Mouse (Mus musculus): ENCODE measurements at regions not wholly inside any gene's neighbourhood (a gene's known extent, or its start where the extent isn't known, plus 50 kb on each side); places are given as distances from the start of the nearest gene placed in this dataset.

DNA sequence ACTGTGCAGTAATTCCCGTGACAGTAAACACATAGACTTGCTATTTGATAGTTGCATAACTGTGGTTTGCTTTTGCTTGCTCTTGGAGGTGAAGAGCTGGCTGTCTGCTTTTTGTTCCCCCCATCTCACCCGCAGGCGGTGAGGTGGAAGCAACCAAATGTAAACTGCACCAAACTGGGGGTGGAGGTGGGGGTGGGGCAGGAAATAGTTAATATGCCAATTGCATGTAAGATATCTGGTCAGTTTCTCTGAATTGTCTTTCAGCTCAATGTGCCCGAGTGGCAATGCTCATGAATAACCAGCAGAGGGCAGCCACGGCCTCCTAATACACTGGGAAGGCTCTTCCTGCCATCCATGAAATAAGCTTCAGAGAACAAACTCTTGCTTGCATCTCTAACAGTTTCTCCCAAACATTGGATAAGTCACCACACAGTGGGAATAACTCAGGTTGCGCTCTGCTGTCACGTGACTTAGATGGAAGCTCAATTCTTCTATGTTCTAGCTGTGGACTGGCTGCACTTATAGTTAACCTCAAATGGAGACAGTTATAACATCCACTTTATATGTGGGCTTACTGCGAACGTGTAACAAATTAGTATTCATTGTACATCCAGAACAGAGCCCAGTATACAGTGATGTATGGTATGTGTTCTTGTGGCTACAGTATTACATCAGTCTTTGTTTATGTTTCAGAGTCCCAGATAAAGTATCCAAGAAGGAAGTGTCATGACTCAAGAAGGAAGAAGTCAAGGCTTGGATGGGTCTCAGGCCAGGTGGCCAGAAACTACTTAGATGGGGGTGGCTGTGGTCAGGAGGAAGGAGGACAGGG lies 62.0 kb upstream of the Egflam start:
- Histone ChIP-seq H3K4me1 (replicated peaks) (no peaks in the 10 kb centered on the region), H3K9me3 (no peaks in the 10 kb centered on the region), H3K27me3 (ENCODE audit: insufficient read depth, poor library complexity, severe bottlenecking) (0 out of 2 replicates have a peak, but pooled peaks cover 5% of the 10 kb centered on the region), H3K4me3 (no peak overlapping the region), H3K36me3 (no peaks in the 10 kb centered on the region), H3K27ac (no peak overlapping the region)
- DNase-seq (ENCODE audit: low spot score), result peak; percentile 76
- WGBS, result 33% methylated on average over 9 of the region's 9 CpGs

DNA sequence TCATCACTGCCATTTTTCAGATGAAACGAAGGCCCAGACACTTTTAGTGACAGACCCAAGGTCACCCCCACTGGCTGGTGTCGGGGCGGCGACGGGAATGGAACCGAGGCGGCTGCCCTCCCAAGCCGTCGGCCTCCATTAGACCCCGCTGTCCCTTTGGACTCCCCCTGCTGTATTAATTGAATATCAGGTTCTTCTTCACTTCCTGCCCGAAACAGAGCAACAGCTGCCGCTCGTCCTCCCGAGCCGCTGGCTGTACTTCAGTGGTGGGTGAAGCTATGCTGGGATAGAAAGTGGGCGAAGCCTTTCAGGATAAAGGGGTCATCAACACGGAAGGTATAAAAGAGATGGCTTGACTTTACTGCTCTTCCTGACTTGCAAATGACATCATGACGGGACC lies 64.4 kb upstream of the Egflam start:
- H3K4me3 ChIP-seq, result no peak overlapping the region
- H3K36me3 ChIP-seq, result no peaks in the 10 kb centered on the region
- 81% methylated on average over 18 of the region's 18 CpGs for WGBS
- H3K9me3 ChIP-seq, result no peaks in the 10 kb centered on the region
- no peaks in the 10 kb centered on the region for H3K4me1 ChIP-seq (replicated peaks)
- 0 out of 2 replicates have a peak, but pooled peaks cover 5% of the 10 kb centered on the region for H3K27me3 ChIP-seq (ENCODE audit: insufficient read depth, poor library complexity, severe bottlenecking)
- no peak overlapping the region for H3K27ac ChIP-seq
- no peak for DNase-seq (ENCODE audit: low spot score)

- H3K27me3 ChIP-seq (ENCODE audit: insufficient read depth, poor library complexity, severe bottlenecking), result 0 out of 2 replicates have a peak, but pooled peaks cover 5% of the 10 kb centered on the region
- no peaks in the 10 kb centered on the region for H3K36me3 ChIP-seq
- H3K4me3 ChIP-seq, result no peak overlapping the region
- no peaks in the 10 kb centered on the region for H3K9me3 ChIP-seq
- H3K4me1 ChIP-seq (replicated peaks), result no peaks in the 10 kb centered on the region
- no peak for DNase-seq (ENCODE audit: low spot score)
- WGBS, result 79% methylated on average over 15 of the region's 15 CpGs
- no peak overlapping the region for H3K27ac ChIP-seq
These were observed 65.5 kb upstream of the Egflam start for GRCm38 (mm10) chr15:7463444-7464350.

DNA sequence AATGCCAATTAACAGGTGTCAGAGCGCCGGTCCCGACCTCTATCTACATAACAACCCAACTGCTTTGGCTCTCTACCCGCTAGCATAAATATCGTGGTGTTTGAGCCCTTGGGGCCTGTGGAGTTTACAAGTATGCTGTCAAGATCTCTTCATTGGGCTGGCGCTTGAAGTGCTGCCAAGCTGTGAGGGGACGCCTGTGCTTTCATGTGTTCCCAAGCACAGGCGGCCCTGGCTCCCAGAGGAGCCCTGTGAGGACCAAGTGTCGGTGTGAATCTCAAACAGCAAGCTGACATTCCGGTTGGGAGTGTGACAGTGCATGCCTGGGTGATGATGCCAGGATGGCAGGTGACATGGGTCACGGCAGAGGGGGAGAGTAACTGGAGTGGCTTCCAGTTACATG lies 82.0 kb upstream of the Egflam start:
- Histone ChIP-seq H3K27me3 (ENCODE audit: insufficient read depth, poor library complexity, severe bottlenecking) (peaks cover 19% of the 10 kb centered on the region), H3K9me3 (no peaks in the 10 kb centered on the region), H3K4me3 (no peak overlapping the region), H3K4me1 (replicated peaks) (peaks cover 9% of the 10 kb centered on the region; the same call in 1 of the 2 replicates), H3K27ac (no peak overlapping the region), H3K36me3 (no peaks in the 10 kb centered on the region)
- no peak for DNase-seq (ENCODE audit: low spot score)
- WGBS, result 10% methylated on average over 11 of the region's 11 CpGs

DNA sequence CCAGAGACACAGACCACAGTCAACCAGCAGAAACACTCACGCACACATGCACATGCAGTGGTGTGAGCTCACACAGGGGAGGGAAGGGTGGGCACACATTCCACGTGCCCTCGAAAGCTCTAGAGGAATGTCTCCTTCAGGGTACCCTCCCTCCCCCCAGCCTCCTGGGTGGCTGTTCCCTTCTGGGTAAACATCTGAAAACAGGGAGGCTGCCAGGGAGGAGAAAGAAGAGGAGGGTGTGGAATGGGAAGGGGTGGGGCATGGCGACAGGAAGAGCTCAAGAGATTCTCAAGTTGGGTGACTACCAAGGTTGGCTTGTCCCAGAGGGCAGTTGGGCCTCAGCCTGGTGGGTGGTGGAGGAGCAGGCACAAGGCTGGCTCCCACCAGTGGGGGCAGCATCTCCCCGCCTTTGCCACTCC lies 82.6 kb upstream of the Egflam start:
- H3K4me3 ChIP-seq, result no peak overlapping the region
- no peak for DNase-seq (ENCODE audit: low spot score)
- WGBS, result 49% methylated on average over 5 of the region's 5 CpGs
- H3K9me3 ChIP-seq, result no peaks in the 10 kb centered on the region
- H3K36me3 ChIP-seq, result no peaks in the 10 kb centered on the region
- H3K4me1 ChIP-seq (replicated peaks), result peaks cover 9% of the 10 kb centered on the region; the same call in 1 of the 2 replicates
- no peak overlapping the region for H3K27ac ChIP-seq
- peaks cover 19% of the 10 kb centered on the region for H3K27me3 ChIP-seq (ENCODE audit: insufficient read depth, poor library complexity, severe bottlenecking)

DNA sequence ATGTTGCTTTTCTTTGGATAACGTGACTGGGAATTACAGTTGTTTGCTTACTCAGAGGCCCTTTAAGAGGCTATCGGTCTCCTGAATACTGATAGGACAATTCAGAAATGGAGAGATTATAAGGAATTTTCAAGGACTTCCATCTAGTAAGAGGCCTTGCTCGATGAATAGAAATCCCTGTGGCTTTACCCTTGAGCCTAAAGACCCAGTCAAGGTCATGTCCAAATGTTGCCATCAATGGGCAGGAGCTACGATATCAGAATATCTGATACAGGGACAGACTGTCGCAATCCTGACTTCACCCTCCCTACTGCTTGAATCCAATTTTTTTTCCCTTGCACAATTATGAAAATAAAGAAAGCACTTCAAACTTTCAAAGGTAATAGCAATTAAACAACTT lies 85.5 kb upstream of the Egflam start:
- Histone ChIP-seq H3K9me3 (no peaks in the 10 kb centered on the region), H3K4me3 (no peak overlapping the region), H3K27ac (no peak overlapping the region), H3K27me3 (ENCODE audit: insufficient read depth, poor library complexity, severe bottlenecking) (peaks cover 19% of the 10 kb centered on the region), H3K36me3 (no peaks in the 10 kb centered on the region), H3K4me1 (replicated peaks) (peaks cover 9% of the 10 kb centered on the region; the same call in 1 of the 2 replicates)
- DNase-seq (ENCODE audit: low spot score), result no peak
- WGBS, result 87% methylated on average over 5 of the region's 5 CpGs

DNA sequence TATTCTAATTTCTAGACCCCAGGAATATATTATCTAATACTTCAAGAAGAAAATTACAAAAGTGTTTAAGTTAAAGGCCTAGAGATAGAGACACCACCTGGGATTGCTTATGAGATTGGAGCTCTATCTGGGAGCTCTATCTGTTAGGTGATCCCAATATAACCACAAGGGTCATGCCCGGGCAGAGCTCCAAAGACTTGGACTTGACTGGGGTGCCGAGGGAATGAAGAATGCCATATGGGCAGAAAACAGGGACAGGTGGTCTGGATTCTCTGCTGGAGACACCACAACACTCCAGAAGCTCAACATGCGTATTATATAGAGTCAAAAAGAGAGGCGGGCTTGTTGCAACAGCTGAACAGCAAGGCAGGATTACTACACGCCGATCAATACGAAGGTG lies 92.9 kb upstream of the Egflam start:
- WGBS, result 92% methylated on average over 7 of the region's 7 CpGs
- H3K9me3 ChIP-seq, result no peaks in the 10 kb centered on the region
- H3K4me1 ChIP-seq (replicated peaks), result no peaks in the 10 kb centered on the region; the same call in 1 of the 2 replicates
- no peak overlapping the region for H3K4me3 ChIP-seq
- H3K27ac ChIP-seq, result no peak overlapping the region
- H3K36me3 ChIP-seq, result no peaks in the 10 kb centered on the region
- DNase-seq (ENCODE audit: low spot score), result no peak
- no peaks in the 10 kb centered on the region for H3K27me3 ChIP-seq (ENCODE audit: insufficient read depth, poor library complexity, severe bottlenecking)

DNA sequence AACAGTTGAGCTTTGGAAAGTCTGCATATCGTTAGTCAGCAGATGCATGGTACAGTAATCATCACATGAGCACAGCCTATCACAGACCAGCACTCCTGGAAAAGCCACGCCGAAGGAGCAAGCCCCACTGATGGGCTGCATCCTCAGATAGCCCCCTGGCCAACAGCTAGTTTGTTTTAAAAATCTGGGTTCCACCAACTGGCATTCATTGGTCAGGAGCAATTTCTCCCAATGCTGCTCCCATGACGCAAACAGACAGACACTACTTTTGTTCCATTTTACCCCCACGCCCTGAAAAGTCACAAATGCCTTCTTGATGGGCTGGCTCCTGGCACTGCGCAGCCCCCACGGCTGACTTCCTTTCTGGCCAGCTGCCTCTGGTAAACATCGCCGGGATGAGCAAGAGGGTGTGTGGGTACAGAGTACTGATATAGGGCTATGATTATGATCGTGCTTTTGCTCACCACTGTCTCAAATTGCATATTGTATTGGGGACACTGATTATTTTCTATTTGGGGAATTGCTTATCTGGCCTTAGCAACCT lies 95.0 kb upstream of the Egflam start:
- Histone ChIP-seq H3K4me1 (replicated peaks) (no peaks in the 10 kb centered on the region; the same call in 1 of the 2 replicates), H3K36me3 (no peaks in the 10 kb centered on the region), H3K9me3 (no peaks in the 10 kb centered on the region), H3K27ac (no peak overlapping the region), H3K27me3 (ENCODE audit: insufficient read depth, poor library complexity, severe bottlenecking) (no peaks in the 10 kb centered on the region), H3K4me3 (no peak overlapping the region)
- DNase-seq (ENCODE audit: low spot score), result no peak
- WGBS, result 89% methylated on average over 10 of the region's 10 CpGs

DNA sequence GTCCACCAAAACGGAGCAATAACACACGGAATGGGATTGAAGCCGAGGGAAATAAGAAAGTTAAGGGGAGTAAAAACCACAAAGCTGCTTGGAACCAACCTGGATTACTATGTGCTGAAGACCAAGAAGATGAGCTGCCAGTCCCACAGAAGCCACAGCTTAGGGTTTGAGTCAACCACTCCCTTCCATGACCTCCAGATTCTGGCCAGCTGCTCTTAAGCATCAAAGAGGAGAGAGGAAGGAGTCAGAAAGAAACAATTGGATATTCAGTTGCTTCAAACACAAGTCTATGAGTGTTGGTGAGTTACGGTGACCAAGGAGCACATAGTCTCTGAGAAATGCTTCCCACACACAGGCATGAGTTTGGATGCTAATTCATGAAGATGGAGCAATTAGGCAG lies 99.7 kb upstream of the Egflam start:
- 96% methylated on average over 4 of the region's 4 CpGs for WGBS
- H3K36me3 ChIP-seq, result no peaks in the 10 kb centered on the region
- H3K27me3 ChIP-seq (ENCODE audit: insufficient read depth, poor library complexity, severe bottlenecking), result no peaks in the 10 kb centered on the region
- H3K4me1 ChIP-seq (replicated peaks), result no peaks in the 10 kb centered on the region
- DNase-seq (ENCODE audit: low spot score), result no peak
- no peak overlapping the region for H3K4me3 ChIP-seq
- H3K27ac ChIP-seq, result no peak overlapping the region
- H3K9me3 ChIP-seq, result no peaks in the 10 kb centered on the region

- Histone ChIP-seq H3K9me3 (no peaks in the 10 kb centered on the region), H3K27ac (no peak overlapping the region), H3K4me3 (no peak overlapping the region), H3K36me3 (no peaks in the 10 kb centered on the region), H3K27me3 (ENCODE audit: insufficient read depth, poor library complexity, severe bottlenecking) (no peaks in the 10 kb centered on the region), H3K4me1 (replicated peaks) (0 out of 2 replicates have a peak, but pooled peaks cover 3% of the 10 kb centered on the region)
- DNase-seq (ENCODE audit: low spot score), result no peak
- 61% methylated on average over 8 of the region's 8 CpGs for WGBS
These were observed 110.3 kb upstream of the Egflam start for GRCm38 (mm10) chr15:7508535-7508934.

DNA sequence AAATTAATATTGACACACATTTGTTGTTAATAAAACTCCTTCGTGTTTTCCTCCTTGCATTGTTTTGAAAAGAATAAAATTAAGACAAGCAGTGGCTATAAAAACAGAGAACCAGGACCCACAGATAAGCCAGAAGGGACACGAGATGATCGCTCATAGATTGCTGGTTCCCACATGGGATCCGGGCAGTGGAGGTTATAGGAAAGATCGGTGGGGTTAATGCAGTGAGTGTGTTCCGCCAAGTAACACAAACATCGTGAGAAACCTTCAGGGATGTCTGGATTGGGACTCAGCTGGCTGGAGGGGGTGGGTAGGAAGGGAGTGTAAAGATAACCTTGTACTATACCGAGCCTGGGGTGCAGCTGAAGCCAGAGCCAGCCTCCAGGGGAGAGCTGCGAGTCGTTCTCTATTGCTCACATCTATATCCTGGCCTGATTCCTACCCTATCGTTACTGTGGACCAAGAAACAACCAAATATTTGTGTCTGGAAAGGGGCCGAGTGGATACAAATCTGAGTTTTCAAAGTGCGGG lies 116.6 kb upstream of the Egflam start:
- Histone ChIP-seq H3K4me1 (replicated peaks) (no peaks in the 10 kb centered on the region), H3K4me3 (no peak overlapping the region), H3K36me3 (no peaks in the 10 kb centered on the region), H3K9me3 (no peaks in the 10 kb centered on the region), H3K27me3 (ENCODE audit: insufficient read depth, poor library complexity, severe bottlenecking) (no peaks in the 10 kb centered on the region), H3K27ac (no peak overlapping the region)
- WGBS, result 82% methylated on average over 13 of the region's 13 CpGs
- no peak for DNase-seq (ENCODE audit: low spot score)

- Histone ChIP-seq H3K27me3 (ENCODE audit: insufficient read depth, poor library complexity, severe bottlenecking) (no peaks in the 10 kb centered on the region), H3K4me1 (replicated peaks) (no peaks in the 10 kb centered on the region), H3K4me3 (no peak overlapping the region), H3K9me3 (no peaks in the 10 kb centered on the region), H3K36me3 (no peaks in the 10 kb centered on the region), H3K27ac (no peak overlapping the region)
- DNase-seq (ENCODE audit: low spot score), result no peak
- WGBS, result 86% methylated on average over 9 of the region's 9 CpGs
These were observed 123.4 kb upstream of the Egflam start for GRCm38 (mm10) chr15:7521611-7522010.

Measured in hindbrain, embryonic 10.5 days (tissue).